Mouse (Mus musculus): ENCODE measurements around the gene Abhd17c. TPM values are rescaled to one million over a fixed set of nuclear protein-coding genes. Genes with fewer than 3 reads are reported as not detected.

The Abhd17c gene
- polyA plus RNA-seq, 1 experiment from 2014 or later: 68.8 TPM

DNA sequence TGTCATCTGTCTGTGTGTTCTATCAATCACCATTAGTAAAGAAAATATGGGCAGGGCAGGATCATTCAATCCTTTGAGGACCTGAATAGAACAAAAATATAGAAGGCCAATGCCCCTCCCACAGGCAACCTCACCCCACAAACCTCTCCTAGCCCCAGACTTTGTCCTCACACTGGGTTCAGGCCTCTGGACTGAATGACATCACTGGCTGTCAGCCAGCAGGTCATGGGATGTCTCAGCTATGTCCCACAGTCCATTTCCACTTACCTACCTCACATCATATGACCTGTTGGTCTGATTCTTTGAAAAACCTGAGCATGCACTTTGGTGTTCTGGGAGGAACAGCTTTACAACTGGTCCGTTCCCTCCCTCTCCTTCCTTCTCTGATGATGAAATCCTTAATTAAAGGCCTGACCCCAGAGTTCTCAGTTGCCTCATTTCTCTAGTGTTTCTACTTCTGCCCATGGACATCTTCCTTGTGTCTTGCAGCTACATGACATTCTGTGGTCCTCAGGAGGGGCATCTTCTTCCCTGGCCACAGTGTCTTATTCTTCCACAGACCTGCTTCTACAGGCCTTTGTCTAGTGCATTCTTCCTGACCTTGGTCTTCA lies 19.6 kb upstream of the Abhd17c start:
- Histone ChIP-seq H3K9ac (replicated peaks) (no peak overlapping the region), H3K4me1 (no peaks in the 10 kb centered on the region), H3K27me3 (no peaks in the 10 kb centered on the region), H3K36me3 (no peaks in the 10 kb centered on the region), H3K9me3 (no peaks in the 10 kb centered on the region), H3K27ac (replicated peaks) (no peak overlapping the region), H3K4me2 (replicated peaks) (no peak overlapping the region), H3K4me3 (no peak overlapping the region)
- ATAC-seq (ENCODE audit: low FRiP score, low read depth): no peak
- WGBS: 73% methylated on average over 1 of the region's 1 CpGs

DNA sequence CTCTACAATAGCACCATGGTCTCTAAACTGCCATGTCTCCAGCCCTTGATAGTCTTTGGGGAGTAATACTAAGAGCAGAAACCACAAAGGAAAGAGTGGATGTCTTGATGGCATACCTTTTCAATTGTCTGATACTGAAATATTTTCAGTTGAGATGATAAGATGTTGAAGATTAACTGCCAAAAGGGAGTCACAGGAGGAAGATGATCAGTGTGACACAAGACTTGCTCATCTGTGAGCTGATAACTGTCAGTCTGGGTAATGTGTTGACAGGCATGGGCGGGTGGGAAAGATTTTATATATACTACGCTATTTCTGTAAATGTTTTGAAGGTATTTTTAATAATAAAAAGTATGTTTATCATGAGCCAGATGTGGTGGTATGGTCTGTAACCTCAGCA lies 16.7 kb upstream of the Abhd17c start:
- 78% methylated on average over 2 of the region's 2 CpGs for WGBS
- no peaks in the 10 kb centered on the region for H3K9me3 ChIP-seq
- no peaks in the 10 kb centered on the region for H3K4me1 ChIP-seq
- H3K27ac ChIP-seq (replicated peaks): no peak overlapping the region
- no peak overlapping the region for H3K9ac ChIP-seq (replicated peaks)
- no peak overlapping the region for H3K4me2 ChIP-seq (replicated peaks)
- no peak overlapping the region for H3K4me3 ChIP-seq
- no peak for ATAC-seq (ENCODE audit: low FRiP score, low read depth)
- H3K36me3 ChIP-seq: no peaks in the 10 kb centered on the region
- H3K27me3 ChIP-seq: no peaks in the 10 kb centered on the region

GRCm38 (mm10) chr7:84166721-84167419 lies 15.2 kb upstream of the Abhd17c start:
- H3K27me3 ChIP-seq: no peaks in the 10 kb centered on the region
- H3K36me3 ChIP-seq: no peaks in the 10 kb centered on the region
- no peak for ATAC-seq (ENCODE audit: low FRiP score, low read depth)
- H3K27ac ChIP-seq (replicated peaks): no peak overlapping the region
- H3K9me3 ChIP-seq: no peaks in the 10 kb centered on the region
- no peaks in the 10 kb centered on the region for H3K4me1 ChIP-seq
- H3K9ac ChIP-seq (replicated peaks): no peak overlapping the region
- no peak overlapping the region for H3K4me3 ChIP-seq
- 81% methylated on average over 4 of the region's 4 CpGs for WGBS
- H3K4me2 ChIP-seq (replicated peaks): no peak overlapping the region

DNA sequence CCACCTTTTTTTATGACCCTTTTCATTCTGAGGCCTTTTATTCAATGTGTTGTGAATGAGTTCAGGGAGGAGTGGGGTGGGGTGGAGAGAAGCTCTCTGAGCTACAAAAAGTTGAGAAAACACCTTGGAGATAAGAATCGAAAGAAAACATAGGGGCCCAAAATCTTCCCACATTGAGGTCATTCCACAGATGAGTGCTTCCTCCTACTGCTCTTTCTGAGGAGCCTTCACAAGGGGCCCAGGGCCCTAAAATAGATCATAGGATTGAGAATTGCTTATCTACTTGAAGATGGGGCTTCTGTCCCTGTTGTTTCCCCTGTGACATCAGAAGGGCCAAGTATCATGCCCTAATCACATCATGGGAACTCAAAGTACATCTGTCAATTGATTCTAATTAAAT lies 14.3 kb upstream of the Abhd17c start:
- Histone ChIP-seq H3K9me3 (no peaks in the 10 kb centered on the region), H3K27ac (replicated peaks) (no peak overlapping the region), H3K9ac (replicated peaks) (no peak overlapping the region), H3K27me3 (no peaks in the 10 kb centered on the region), H3K4me3 (no peak overlapping the region), H3K4me2 (replicated peaks) (no peak overlapping the region), H3K4me1 (no peaks in the 10 kb centered on the region), H3K36me3 (no peaks in the 10 kb centered on the region)
- no peak for ATAC-seq (ENCODE audit: low FRiP score, low read depth)
- WGBS: 89% methylated on average over 1 of the region's 1 CpGs

- Histone ChIP-seq H3K4me2 (replicated peaks) (no peak overlapping the region), H3K27ac (replicated peaks) (no peak overlapping the region), H3K36me3 (no peaks in the 10 kb centered on the region), H3K4me3 (no peak overlapping the region), H3K27me3 (no peaks in the 10 kb centered on the region), H3K9me3 (no peaks in the 10 kb centered on the region), H3K9ac (replicated peaks) (no peak overlapping the region), H3K4me1 (no peaks in the 10 kb centered on the region)
- ATAC-seq (ENCODE audit: low FRiP score, low read depth): no peak
- 73% methylated on average over 3 of the region's 3 CpGs for WGBS
Observed at GRCm38 (mm10) chr7:84165288-84165687, 13.6 kb upstream of the Abhd17c start.

DNA sequence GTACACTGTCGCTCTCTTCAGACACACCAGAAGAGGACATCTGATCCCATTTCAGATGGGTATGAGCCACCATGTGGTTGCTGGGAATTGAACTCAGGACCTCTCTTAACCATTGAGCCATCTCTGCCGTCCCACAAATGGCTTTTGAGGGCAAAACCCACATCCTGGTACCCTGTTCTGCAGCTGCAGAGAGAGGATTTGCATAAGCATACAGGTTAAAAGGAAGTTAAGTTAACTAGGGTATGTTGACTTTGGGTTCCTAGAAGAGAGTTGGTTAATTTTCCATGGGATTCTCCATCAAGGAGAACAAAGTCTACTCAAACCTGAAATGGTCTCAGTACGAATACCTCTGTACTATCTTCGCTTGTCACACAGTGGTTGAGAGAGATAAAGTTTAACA lies 13.2 kb upstream of the Abhd17c start:
- H3K27me3 ChIP-seq: no peaks in the 10 kb centered on the region
- H3K9ac ChIP-seq (replicated peaks): no peak overlapping the region
- no peaks in the 10 kb centered on the region for H3K4me1 ChIP-seq
- H3K9me3 ChIP-seq: no peaks in the 10 kb centered on the region
- no peak overlapping the region for H3K4me2 ChIP-seq (replicated peaks)
- no peak overlapping the region for H3K27ac ChIP-seq (replicated peaks)
- H3K36me3 ChIP-seq: no peaks in the 10 kb centered on the region
- 84% methylated on average over 4 of the region's 4 CpGs for WGBS
- ATAC-seq (ENCODE audit: low FRiP score, low read depth): no peak
- no peak overlapping the region for H3K4me3 ChIP-seq

DNA sequence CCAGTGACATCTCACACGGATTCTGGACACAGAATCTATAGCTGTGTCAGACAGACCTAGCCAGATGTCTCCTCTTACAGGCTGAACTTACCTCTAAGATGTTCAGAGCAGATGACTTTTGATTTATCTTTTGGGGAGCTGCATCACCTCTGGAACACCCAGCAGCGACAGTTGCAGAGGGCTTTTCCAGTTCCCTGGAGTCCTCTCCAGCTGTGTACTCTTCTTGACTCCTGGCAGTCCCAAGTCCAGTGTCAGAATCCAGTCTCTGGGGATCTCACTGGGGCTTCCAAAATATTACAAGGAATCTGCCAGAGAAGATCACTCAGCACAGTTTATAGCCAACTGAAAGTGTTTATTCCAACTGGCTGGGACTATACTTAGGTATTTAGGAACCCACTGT lies 12.7 kb upstream of the Abhd17c start:
- Histone ChIP-seq H3K9me3 (no peaks in the 10 kb centered on the region), H3K27me3 (no peaks in the 10 kb centered on the region), H3K4me2 (replicated peaks) (no peak overlapping the region), H3K4me3 (no peak overlapping the region), H3K4me1 (no peaks in the 10 kb centered on the region), H3K9ac (replicated peaks) (no peak overlapping the region), H3K27ac (replicated peaks) (no peak overlapping the region), H3K36me3 (no peaks in the 10 kb centered on the region)
- 77% methylated on average over 2 of the region's 2 CpGs for WGBS
- ATAC-seq (ENCODE audit: low FRiP score, low read depth): no peak

DNA sequence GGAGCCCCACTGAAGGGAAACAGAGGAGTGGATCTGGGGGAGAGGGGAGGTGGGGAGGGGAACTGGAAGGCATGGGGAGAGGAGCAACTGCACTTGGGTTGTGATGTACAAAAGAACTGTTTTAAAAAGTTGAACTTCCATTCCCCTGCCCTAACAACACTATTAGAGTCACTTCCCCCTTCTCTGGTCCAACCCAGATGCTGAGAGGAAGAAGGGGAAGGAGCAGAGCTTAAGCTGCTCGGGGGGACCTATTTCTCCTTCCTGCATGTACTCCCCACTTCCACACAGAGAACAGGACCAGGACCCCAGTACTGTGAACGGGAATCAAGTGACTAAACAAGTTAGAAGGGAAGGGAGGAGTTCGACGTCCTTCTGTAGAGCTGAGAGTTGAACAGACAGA lies 11.9 kb upstream of the Abhd17c start:
- H3K27me3 ChIP-seq: no peaks in the 10 kb centered on the region
- H3K4me1 ChIP-seq: no peaks in the 10 kb centered on the region
- H3K9ac ChIP-seq (replicated peaks): no peak overlapping the region
- H3K36me3 ChIP-seq: no peaks in the 10 kb centered on the region
- ATAC-seq (ENCODE audit: low FRiP score, low read depth): no peak
- no peak overlapping the region for H3K4me3 ChIP-seq
- WGBS: 79% methylated on average over 4 of the region's 4 CpGs
- H3K4me2 ChIP-seq (replicated peaks): no peak overlapping the region
- H3K27ac ChIP-seq (replicated peaks): no peak overlapping the region
- H3K9me3 ChIP-seq: no peaks in the 10 kb centered on the region

DNA sequence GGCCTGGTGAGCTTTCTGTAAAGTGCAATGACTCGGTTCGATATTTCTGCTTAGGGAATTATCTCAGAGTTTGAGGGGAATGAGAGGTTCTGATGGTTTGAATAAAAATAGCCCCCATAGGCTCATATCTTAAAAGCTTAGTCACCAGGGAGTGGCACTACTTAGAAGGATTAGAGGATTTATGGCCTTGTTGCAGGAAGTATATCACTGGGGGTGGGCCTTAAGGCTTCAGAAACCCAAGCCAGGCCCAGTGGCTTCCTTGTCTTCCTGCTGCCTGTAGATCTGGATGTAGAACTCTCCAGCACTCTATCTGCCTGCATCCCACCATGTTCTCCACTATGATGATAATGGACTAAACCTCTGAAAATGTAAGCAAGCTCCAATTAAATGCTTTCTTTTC lies 7.7 kb upstream of the Abhd17c start:
- H3K9me3 ChIP-seq: no peaks in the 10 kb centered on the region
- WGBS: 92% methylated on average over 2 of the region's 2 CpGs

DNA sequence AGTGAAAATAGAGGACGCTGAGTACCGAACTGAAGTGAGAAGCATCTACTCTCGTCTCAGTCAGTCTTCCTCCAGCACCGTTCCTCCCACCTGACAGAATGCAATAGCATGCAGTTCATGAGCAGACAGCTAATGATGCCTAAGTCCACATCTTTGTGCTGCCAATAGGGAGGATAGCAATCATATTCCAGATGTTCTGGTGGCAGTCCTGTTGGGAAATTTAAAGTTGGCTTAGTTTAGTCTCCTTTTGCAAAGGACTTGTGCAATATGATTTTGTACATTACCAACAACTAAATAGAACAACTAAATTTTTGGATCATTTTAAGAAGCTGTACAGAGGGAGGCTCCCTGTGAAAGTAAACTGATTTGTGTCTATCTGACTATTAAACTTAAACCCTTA lies 2.1 kb upstream of the Abhd17c start:
- H3K27me3 ChIP-seq: no peaks in the 10 kb centered on the region
- H3K9me3 ChIP-seq: no peaks in the 10 kb centered on the region
- H3K4me2 ChIP-seq (replicated peaks): no peak overlapping the region
- no peak overlapping the region for H3K9ac ChIP-seq (replicated peaks)
- no peak overlapping the region for H3K4me3 ChIP-seq
- H3K4me1 ChIP-seq: peaks cover 23% of the 10 kb centered on the region
- H3K36me3 ChIP-seq: 0 out of 2 replicates have a peak, but pooled peaks cover 4% of the 10 kb centered on the region
- H3K27ac ChIP-seq (replicated peaks): no peak overlapping the region
- no peak for ATAC-seq (ENCODE audit: low FRiP score, low read depth)
- WGBS: 91% methylated on average over 4 of the region's 4 CpGs

More for the DNA sequence above, 7.7 kb upstream of the Abhd17c start:
- H3K36me3 ChIP-seq: no peaks in the 10 kb centered on the region
- no peak overlapping the region for H3K9ac ChIP-seq (replicated peaks)
- no peak overlapping the region for H3K27ac ChIP-seq (replicated peaks)
- no peak for ATAC-seq (ENCODE audit: low FRiP score, low read depth)
- no peak overlapping the region for H3K4me3 ChIP-seq
- H3K4me1 ChIP-seq: no peaks in the 10 kb centered on the region
- no peak overlapping the region for H3K4me2 ChIP-seq (replicated peaks)
- H3K27me3 ChIP-seq: no peaks in the 10 kb centered on the region

GRCm38 (mm10) chr7:84152821-84153220 lies 1.1 kb upstream of the Abhd17c start:
- no peak overlapping the region for H3K9ac ChIP-seq (replicated peaks)
- H3K4me1 ChIP-seq: peaks cover 33% of the 10 kb centered on the region
- H3K27ac ChIP-seq (replicated peaks): no peak overlapping the region
- no peak overlapping the region for H3K4me3 ChIP-seq
- no peak for ATAC-seq (ENCODE audit: low FRiP score, low read depth)
- H3K4me2 ChIP-seq (replicated peaks): peak overlapping the region; percentile 94; the same call in 1 of the 2 replicates
- WGBS: 86% methylated on average over 4 of the region's 4 CpGs
- H3K9me3 ChIP-seq: no peaks in the 10 kb centered on the region
- no peaks in the 10 kb centered on the region for H3K27me3 ChIP-seq
- 0 out of 2 replicates have a peak, but pooled peaks cover 5% of the 10 kb centered on the region for H3K36me3 ChIP-seq

DNA sequence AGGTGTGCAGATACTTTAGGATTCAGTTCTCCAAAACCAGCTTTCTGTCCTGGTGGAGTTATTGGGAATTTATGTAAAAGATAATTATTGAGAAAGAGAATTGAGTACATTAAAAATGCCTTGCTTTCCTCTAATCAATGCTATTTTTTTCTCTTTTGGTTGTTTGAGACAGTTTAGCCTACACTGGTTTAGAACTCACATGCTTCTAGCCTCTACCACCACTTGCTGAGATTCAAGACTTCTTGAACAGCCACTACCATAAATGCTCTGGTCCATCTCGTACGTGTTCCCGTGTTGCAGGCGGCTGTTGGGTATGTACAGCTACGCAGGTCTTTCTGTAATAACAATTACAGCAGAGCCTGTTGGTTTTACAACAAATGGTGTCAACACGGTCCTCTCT lies 681 bp upstream of the Abhd17c start:
- Histone ChIP-seq H3K27me3 (no peaks in the 10 kb centered on the region), H3K9me3 (no peaks in the 10 kb centered on the region), H3K4me1 (peaks cover 38% of the 10 kb centered on the region), H3K4me2 (replicated peaks) (peak overlapping the region; percentile 94), H3K36me3 (0 out of 2 replicates have a peak, but pooled peaks cover 5% of the 10 kb centered on the region), H3K4me3 (peak overlapping the region; percentile 81), H3K27ac (replicated peaks) (peak overlapping the region; percentile 94; the same call in 1 of the 2 replicates), H3K9ac (replicated peaks) (peak overlapping the region; percentile 98; the same call in 1 of the 2 replicates)
- ATAC-seq (ENCODE audit: low FRiP score, low read depth): peak; percentile 45
- WGBS: 70% methylated on average over 6 of the region's 6 CpGs

All from midbrain, embryonic 12.5 days (tissue).